Mouse (Mus musculus): ENCODE data around the gene Rasal2.

GRCm38 (mm10) chr1:157247341-157247740 lies 165.1 kb downstream of the Rasal2 start:
- TF ChIP-seq CTCF (IDR thresholded peaks at IDR 0.05; ENCODE audit: low read depth): no peak
- no peak for TF ChIP-seq EP300 (optimal IDR thresholded peaks at IDR 0.05)

Measured in stomach, postnatal 0 days (tissue).